Comparison of ENCODE assay signal across 9 mouse cellular contexts in the genomic region with DNA sequence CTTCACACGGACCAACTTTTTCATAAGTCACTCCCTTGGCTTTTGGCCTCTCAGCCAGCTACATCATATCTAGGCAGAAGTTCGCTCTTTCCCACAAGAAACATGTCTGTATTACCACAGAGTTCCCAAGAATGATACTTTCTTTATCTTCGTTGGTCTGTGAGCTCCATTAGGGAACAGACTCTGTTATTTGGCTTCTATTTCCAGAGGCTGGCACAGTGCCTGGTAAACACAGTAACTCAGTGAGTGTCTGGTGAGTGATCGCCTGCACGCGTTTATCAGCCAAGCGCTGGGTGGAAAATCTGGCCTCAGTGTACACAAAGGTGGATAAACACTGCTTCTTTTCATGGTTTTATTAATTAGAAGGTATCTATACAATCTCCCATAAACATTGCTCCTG. TPM values are rescaled to one million over a fixed set of nuclear protein-coding genes. Genes with fewer than 3 reads are reported as not detected.
DNase-seq lines count a peak whose midpoint lies in the region; ATAC-seq and TF ChIP-seq lines count a peak whose summit lies in the region.
"Had no signal": no experiment of that assay in that cellular context is flagged by ENCODE, and none has a peak within 500 bp of the region (broad histone marks: within the 10 kb centered on the region; RNA-seq: fewer than 3 reads in every experiment).

No protein-coding gene starts in this region.

- no peaks in the 10 kb centered on the region for H3K27me3 ChIP-seq in hindbrain, embryonic 12.5 days
- H3K27me3 ChIP-seq in hindbrain, embryonic 10.5 days (ENCODE audit: insufficient read depth, poor library complexity, severe bottlenecking), result 0 out of 2 replicates have a peak, but pooled peaks cover 2% of the 10 kb centered on the region
- H3K27me3 ChIP-seq in kidney, postnatal 0 days (ENCODE audit: insufficient read depth, low read length), result no peaks in the 10 kb centered on the region
- no peaks in the 10 kb centered on the region for H3K27me3 ChIP-seq in lung, embryonic 16.5 days (ENCODE audit: control insufficient read depth, insufficient read depth, low read depth, low read length)
- no peaks in the 10 kb centered on the region for H3K27me3 ChIP-seq in stomach, embryonic 16.5 days (ENCODE audit: control insufficient read depth, insufficient read depth, low read length)

- no peak overlapping the region for H3K9ac ChIP-seq in hindbrain, embryonic 12.5 days
- no peak overlapping the region for H3K9ac ChIP-seq in kidney, postnatal 0 days (ENCODE audit: low read depth, low read length)
- no peak overlapping the region for H3K9ac ChIP-seq in lung, embryonic 16.5 days (ENCODE audit: low read length)
- peak overlapping the region; percentile 28; the same call in 1 of the 2 replicates for H3K9ac ChIP-seq in stomach, embryonic 16.5 days (ENCODE audit: low read length)

- 73% methylated on average over 7 of the region's 7 CpGs for WGBS in hindbrain, embryonic 12.5 days
- WGBS in hindbrain, embryonic 10.5 days, result 85% methylated on average over 7 of the region's 7 CpGs
- 44% methylated on average over 7 of the region's 7 CpGs for WGBS in kidney, postnatal 0 days
- 21% methylated on average over 7 of the region's 7 CpGs for WGBS in lung, embryonic 16.5 days
- WGBS in stomach, embryonic 16.5 days, result 20% methylated on average over 7 of the region's 7 CpGs

- H3K9me3 ChIP-seq in hindbrain, embryonic 12.5 days (replicated peaks), result no peaks in the 10 kb centered on the region
- H3K9me3 ChIP-seq in hindbrain, embryonic 10.5 days, result no peaks in the 10 kb centered on the region
- no peaks in the 10 kb centered on the region for H3K9me3 ChIP-seq in kidney, postnatal 0 days (replicated peaks; ENCODE audit: low read length)
- H3K9me3 ChIP-seq in lung, embryonic 16.5 days (ENCODE audit: control insufficient read depth, low read length), result no peaks in the 10 kb centered on the region
- no peaks in the 10 kb centered on the region for H3K9me3 ChIP-seq in stomach, embryonic 16.5 days (replicated peaks; ENCODE audit: control insufficient read depth, low read length)
- H3K9me3 ChIP-seq: megakaryocyte, embryonic 14.5 days had no signal

- H3K4me1 ChIP-seq in hindbrain, embryonic 12.5 days, result peaks cover 60% of the 10 kb centered on the region
- H3K4me1 ChIP-seq in hindbrain, embryonic 10.5 days (replicated peaks), result peaks cover 64% of the 10 kb centered on the region
- 0 out of 2 replicates have a peak, but pooled peaks cover 5% of the 10 kb centered on the region for H3K4me1 ChIP-seq in kidney, postnatal 0 days (replicated peaks; ENCODE audit: insufficient read depth, low read length)
- H3K4me1 ChIP-seq in lung, embryonic 16.5 days (replicated peaks; ENCODE audit: control insufficient read depth, insufficient read depth, low read length), result peaks cover 31% of the 10 kb centered on the region
- peaks cover 29% of the 10 kb centered on the region for H3K4me1 ChIP-seq in stomach, embryonic 16.5 days (ENCODE audit: control insufficient read depth, insufficient read depth, low read length)

- no peak for DNase-seq in hindbrain, embryonic 10.5 days (ENCODE audit: low spot score)
- peak; percentile 89 for DNase-seq in brain, embryonic 14.5 days (ENCODE audit: low read depth)
- DNase-seq in heart, adult 11 months, result peak; percentile 96
- DNase-seq in kidney, postnatal 0 days (ENCODE audit: low spot score), result peak; percentile 37
- no peak for DNase-seq in thymus, adult 18-20 months

- no peak for ATAC-seq in hindbrain, embryonic 12.5 days (ENCODE audit: low FRiP score)
- ATAC-seq in kidney, postnatal 0 days (replicated peaks; ENCODE audit: low FRiP score, low read depth), result no peak
- peak; percentile 73 for ATAC-seq in lung, embryonic 16.5 days (ENCODE audit: low read depth)
- no peak for ATAC-seq in stomach, embryonic 16.5 days (ENCODE audit: insufficient read depth, low FRiP score)

- no peak overlapping the region for H3K4me2 ChIP-seq in hindbrain, embryonic 12.5 days (replicated peaks)
- H3K4me2 ChIP-seq in kidney, postnatal 0 days (ENCODE audit: low read length), result 0 out of 2 replicates have a peak overlapping the region, but pooled peaks have one; percentile 21
- peak overlapping the region; percentile 47 for H3K4me2 ChIP-seq in lung, embryonic 16.5 days (ENCODE audit: low read depth, low read length)
- peak overlapping the region; percentile 14; the same call in 1 of the 2 replicates for H3K4me2 ChIP-seq in stomach, embryonic 16.5 days (ENCODE audit: low read depth, low read length)

- no peak for TF ChIP-seq POLR2A in brain, embryonic 14.5 days (IDR thresholded peaks at IDR 0.05; ENCODE audit: borderline replicate concordance, extremely low read depth, insufficient read depth, insufficient read length, poor library complexity, severe bottlenecking)

- H3K36me3 ChIP-seq in hindbrain, embryonic 12.5 days, result 0 out of 2 replicates have a peak, but pooled peaks cover 4% of the 10 kb centered on the region
- H3K36me3 ChIP-seq in hindbrain, embryonic 10.5 days, result 0 out of 2 replicates have a peak, but pooled peaks cover 4% of the 10 kb centered on the region
- H3K36me3 ChIP-seq in kidney, postnatal 0 days (ENCODE audit: insufficient read depth, low read length), result no peaks in the 10 kb centered on the region
- H3K36me3 ChIP-seq in lung, embryonic 16.5 days (ENCODE audit: control insufficient read depth, insufficient read depth, low read length), result no peaks in the 10 kb centered on the region
- H3K36me3 ChIP-seq in stomach, embryonic 16.5 days (ENCODE audit: control insufficient read depth, insufficient read depth, low read length), result no peaks in the 10 kb centered on the region

- H3K27ac ChIP-seq in hindbrain, embryonic 12.5 days, result peak overlapping the region; percentile 35; the same call in 1 of the 2 replicates
- H3K27ac ChIP-seq in hindbrain, embryonic 10.5 days, result no peak overlapping the region
- H3K27ac ChIP-seq in kidney, postnatal 0 days, result no peak overlapping the region
- H3K27ac ChIP-seq in lung, embryonic 16.5 days (ENCODE audit: low read length), result peak overlapping the region; percentile 85
- peak overlapping the region; percentile 39; the same call in 1 of the 2 replicates for H3K27ac ChIP-seq in stomach, embryonic 16.5 days (ENCODE audit: low read length)

- TF ChIP-seq CTCF in brain, embryonic 14.5 days (IDR thresholded peaks at IDR 0.05; ENCODE audit: borderline replicate concordance, extremely low read depth, insufficient read depth, insufficient read length), result no peak
- TF ChIP-seq CTCF in kidney, postnatal 0 days (IDR thresholded peaks at IDR 0.05; ENCODE audit: low read depth), result no peak

- no peak overlapping the region for H3K4me3 ChIP-seq in hindbrain, embryonic 12.5 days
- no peak overlapping the region for H3K4me3 ChIP-seq in hindbrain, embryonic 10.5 days
- no peak overlapping the region for H3K4me3 ChIP-seq in kidney, postnatal 0 days (replicated peaks; ENCODE audit: low read depth, low read length)
- no peak overlapping the region for H3K4me3 ChIP-seq in lung, embryonic 16.5 days (ENCODE audit: low read length)
- no peak overlapping the region; the same call in 1 of the 2 replicates for H3K4me3 ChIP-seq in stomach, embryonic 16.5 days (replicated peaks; ENCODE audit: low read length)
- H3K4me3 ChIP-seq: megakaryocyte, embryonic 14.5 days had no signal

RNA-seq across cellular contexts. Expression of a gene that starts 15.9 kb away (rescaled TPM):
- polyA plus RNA-seq in hindbrain, embryonic 12.5 days (2016; fragmentation: Nextera tagmentation; extraction: Ambion mirVana), result 33.7 and 35.2 TPM in 2 replicates
- 21.4 and 21.8 TPM in 2 replicates for polyA plus RNA-seq in hindbrain, embryonic 10.5 days (2016; fragmentation: Nextera tagmentation; extraction: Ambion mirVana)
- 29.9 and 40.6 TPM in 2 replicates for polyA plus RNA-seq in brain, embryonic 14.5 days (2012; rRNA removed)
- polyA plus RNA-seq in kidney, postnatal 0 days (2015; fragmentation: Nextera tagmentation; extraction: Ambion mirVana), result 7.3 and 7.5 TPM in 2 replicates
- 6.9 and 8.1 TPM in 2 replicates for polyA plus RNA-seq in lung, embryonic 16.5 days (2015; fragmentation: Nextera tagmentation; extraction: Ambion mirVana)
- polyA plus RNA-seq in stomach, embryonic 16.5 days (2015; fragmentation: Nextera tagmentation; extraction: Ambion mirVana), result 8.7 and 9.7 TPM in 2 replicates

RNA-seq across cellular contexts. Expression of a gene that starts 22.9 kb away (rescaled TPM):
- polyA plus RNA-seq in hindbrain, embryonic 12.5 days (2016; fragmentation: Nextera tagmentation; extraction: Ambion mirVana), result 2.5 TPM in 2 replicates
- polyA plus RNA-seq in hindbrain, embryonic 10.5 days (2016; fragmentation: Nextera tagmentation; extraction: Ambion mirVana), result 1.5 and 2.5 TPM in 2 replicates
- polyA plus RNA-seq in brain, embryonic 14.5 days (2012; rRNA removed), result 1.2 and 1.7 TPM in 2 replicates
- 26.8 and 27.1 TPM in 2 replicates for polyA plus RNA-seq in kidney, postnatal 0 days (2015; fragmentation: Nextera tagmentation; extraction: Ambion mirVana)
- polyA plus RNA-seq in lung, embryonic 16.5 days (2015; fragmentation: Nextera tagmentation; extraction: Ambion mirVana), result 14.9 and 18.5 TPM in 2 replicates
- polyA plus RNA-seq in stomach, embryonic 16.5 days (2015; fragmentation: Nextera tagmentation; extraction: Ambion mirVana), result 13.6 and 14.2 TPM in 2 replicates

RNA-seq across cellular contexts. Expression of a gene that starts 27.7 kb away (rescaled TPM):
- polyA plus RNA-seq in hindbrain, embryonic 12.5 days (2016; fragmentation: Nextera tagmentation; extraction: Ambion mirVana), result 11.9 and 20.7 TPM in 2 replicates
- 6.6 and 7.5 TPM in 2 replicates for polyA plus RNA-seq in hindbrain, embryonic 10.5 days (2016; fragmentation: Nextera tagmentation; extraction: Ambion mirVana)
- polyA plus RNA-seq in brain, embryonic 14.5 days (2012; rRNA removed), result 5.7 and 6.1 TPM in 2 replicates
- polyA plus RNA-seq in kidney, postnatal 0 days (2015; fragmentation: Nextera tagmentation; extraction: Ambion mirVana), result 198 and 233 TPM in 2 replicates
- 173 and 174 TPM in 2 replicates for polyA plus RNA-seq in lung, embryonic 16.5 days (2015; fragmentation: Nextera tagmentation; extraction: Ambion mirVana)
- polyA plus RNA-seq in stomach, embryonic 16.5 days (2015; fragmentation: Nextera tagmentation; extraction: Ambion mirVana), result 104 and 143 TPM in 2 replicates

RNA-seq across cellular contexts. Expression of a gene that starts 28.7 kb away (rescaled TPM):
- polyA plus RNA-seq in hindbrain, embryonic 12.5 days (2016; fragmentation: Nextera tagmentation; extraction: Ambion mirVana), result 1.7 and 6.9 TPM in 2 replicates
- polyA plus RNA-seq in hindbrain, embryonic 10.5 days (2016; fragmentation: Nextera tagmentation; extraction: Ambion mirVana), result 0.65 and 0.71 TPM in 2 replicates
- polyA plus RNA-seq in brain, embryonic 14.5 days (2012; rRNA removed), result 1.3 and 1.8 TPM in 2 replicates
- 5.5 and 7.4 TPM in 2 replicates for polyA plus RNA-seq in kidney, postnatal 0 days (2015; fragmentation: Nextera tagmentation; extraction: Ambion mirVana)
- polyA plus RNA-seq in lung, embryonic 16.5 days (2015; fragmentation: Nextera tagmentation; extraction: Ambion mirVana), result 21.1 and 26.2 TPM in 2 replicates
- polyA plus RNA-seq in stomach, embryonic 16.5 days (2015; fragmentation: Nextera tagmentation; extraction: Ambion mirVana), result 9.0 and 27.1 TPM in 2 replicates

RNA-seq across cellular contexts. Expression of a gene that starts 44.6 kb away (rescaled TPM):
- 11.6 and 12.5 TPM in 2 replicates for polyA plus RNA-seq in hindbrain, embryonic 12.5 days (2016; fragmentation: Nextera tagmentation; extraction: Ambion mirVana)
- polyA plus RNA-seq in hindbrain, embryonic 10.5 days (2016; fragmentation: Nextera tagmentation; extraction: Ambion mirVana), result 11.4 and 13.5 TPM in 2 replicates
- polyA plus RNA-seq in brain, embryonic 14.5 days (2012; rRNA removed), result 8.0 and 8.3 TPM in 2 replicates
- polyA plus RNA-seq in kidney, postnatal 0 days (2015; fragmentation: Nextera tagmentation; extraction: Ambion mirVana), result 7.9 and 9.3 TPM in 2 replicates
- 13.8 and 15.0 TPM in 2 replicates for polyA plus RNA-seq in lung, embryonic 16.5 days (2015; fragmentation: Nextera tagmentation; extraction: Ambion mirVana)
- polyA plus RNA-seq in stomach, embryonic 16.5 days (2015; fragmentation: Nextera tagmentation; extraction: Ambion mirVana), result 11.1 and 11.7 TPM in 2 replicates

Comparison
In these comparisons a context has a peak if more than half of its experiments do, and no peak if none do; other contexts are left out.
1. H3K27ac ChIP-seq: peak in hindbrain, embryonic 12.5 days (single experiment), lung, embryonic 16.5 days (single experiment) and stomach, embryonic 16.5 days (single experiment); none in hindbrain, embryonic 10.5 days (single experiment) and kidney, postnatal 0 days (single experiment).
2. DNase-seq: peak in brain, embryonic 14.5 days (single experiment), heart, adult 11 months (single experiment) and kidney, postnatal 0 days (single experiment); none in hindbrain, embryonic 10.5 days (single experiment) and thymus, adult 18-20 months (0 of 2).